Mouse (Mus musculus) monocyte, adult 5-6 weeks (primary cell): ENCODE measurements around the gene Galnt2. TPM values are rescaled to one million over a fixed set of nuclear protein-coding genes. Genes with fewer than 3 reads are reported as not detected.

Experiments used
- ATAC-seq: fragments of 153-309, 156-312 bp; replicated peaks from 2 replicates; pipeline ENCODE4 v1.8.0; 2017; ENCODE audit warnings: mild to moderate bottlenecking; ENCODE audit not compliant: low TSS enrichment, insufficient number of reproducible peaks, severe bottlenecking, poor library complexity, low FRiP score
- total RNA-seq: library from RNA; stranded (forward); fragments of 200-1000, 200-491, 200-594 nt; gene quantifications from 3 replicates; pipeline ENCODE4 v1.2.3, GENCODE M21; 2017

Galnt2 gene
- 39.5 to 77.2 TPM (median 42.9 TPM) in 3 replicates for total RNA-seq

- ATAC-seq = peak; percentile 60; the same call in 1 of the 2 replicates
Observed at GRCm38 (mm10) chr8:124231176-124231484, at the start of gene Galnt2. Gene Galnt2 (plus strand): TSS chr8:124231391.

GRCm38 (mm10) chr8:124181751-124182150 lies 49.4 kb upstream of the Galnt2 start:
- no peak for ATAC-seq

DNA sequence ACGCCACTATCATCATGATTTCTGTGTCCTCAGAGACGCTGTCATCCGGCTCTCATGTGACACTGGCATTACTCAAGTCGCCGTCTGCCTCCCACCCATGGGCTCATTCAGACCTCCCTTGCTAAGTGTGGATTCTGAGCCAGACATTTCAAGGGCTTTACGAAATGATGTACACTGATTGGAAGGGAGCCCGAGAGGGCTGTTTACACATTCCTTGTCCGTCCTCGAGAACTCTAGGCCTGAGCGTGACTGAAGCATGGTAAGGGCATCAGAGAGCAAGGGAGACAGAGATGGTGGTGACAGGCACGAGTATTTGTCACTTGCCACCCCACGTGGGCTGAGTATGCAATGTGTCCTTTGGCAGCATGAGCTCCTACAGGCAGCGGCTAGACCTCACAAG lies 49.0 kb upstream of the Galnt2 start:
- no peak for ATAC-seq

DNA sequence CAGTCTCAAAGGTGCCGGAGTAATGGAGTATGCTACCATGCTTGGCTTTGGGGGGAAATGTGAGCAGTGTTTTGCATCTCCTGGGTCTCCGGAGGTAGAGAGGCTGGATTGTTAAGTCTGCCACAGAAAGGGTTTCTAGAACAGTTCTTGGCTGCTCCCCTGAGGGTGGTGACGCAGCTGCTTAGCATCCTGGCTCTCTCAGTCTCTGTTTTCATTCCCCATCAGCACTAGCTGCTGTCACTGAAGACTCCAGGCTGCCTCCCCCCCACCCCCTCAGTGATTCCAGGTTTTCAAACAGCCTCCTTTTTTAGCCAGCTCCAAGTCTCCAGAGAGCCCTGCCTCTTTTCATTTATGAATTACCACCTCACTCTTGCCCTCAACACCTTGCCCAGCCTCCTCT lies 47.1 kb upstream of the Galnt2 start:
- ATAC-seq = no peak

DNA sequence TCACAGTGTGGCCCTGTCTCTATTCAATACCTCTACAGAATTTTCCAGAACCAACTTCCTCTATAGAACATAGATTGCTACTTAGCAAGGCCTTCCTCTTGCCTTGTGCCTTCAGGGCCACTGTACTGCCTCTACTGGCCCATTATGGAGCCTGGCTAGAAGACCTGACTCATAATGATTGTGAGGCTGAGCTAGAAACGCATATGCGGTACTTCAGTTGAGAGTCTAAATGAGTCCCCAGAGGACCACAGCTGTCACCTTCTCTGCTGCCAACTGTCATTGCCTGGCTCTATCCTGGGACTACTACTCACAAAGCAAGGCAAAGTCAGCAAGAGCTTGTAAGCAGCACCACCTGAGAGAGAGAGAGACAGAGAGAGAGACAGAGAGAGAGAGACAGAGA lies 46.7 kb upstream of the Galnt2 start:
- no peak for ATAC-seq

- ATAC-seq = no peak
Observed at GRCm38 (mm10) chr8:124185081-124185480, 46.1 kb upstream of the Galnt2 start.

GRCm38 (mm10) chr8:124190388-124190787 lies 40.8 kb upstream of the Galnt2 start:
- no peak for ATAC-seq

DNA sequence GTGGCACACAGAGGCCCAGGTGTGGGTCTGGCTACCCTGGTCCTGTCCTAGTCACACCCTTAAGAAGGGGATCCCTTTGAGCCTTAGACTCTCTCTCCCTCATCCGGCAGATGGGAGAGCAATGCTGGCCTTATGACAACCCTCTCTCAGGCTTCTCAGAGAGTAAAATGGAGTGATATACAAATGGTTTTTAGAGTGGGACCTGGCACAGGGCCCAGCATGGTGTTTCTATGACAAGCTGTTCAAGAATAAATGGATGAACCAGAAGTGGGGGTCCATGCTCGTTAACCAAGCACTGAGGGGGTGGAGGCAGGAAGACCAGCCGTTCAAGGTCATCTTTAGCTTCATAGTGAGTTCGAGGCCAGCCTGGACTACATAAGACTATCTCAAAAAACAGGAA lies 38.9 kb upstream of the Galnt2 start:
- no peak for ATAC-seq

- no peak for ATAC-seq
Observed at GRCm38 (mm10) chr8:124192976-124193375, 38.2 kb upstream of the Galnt2 start.

DNA sequence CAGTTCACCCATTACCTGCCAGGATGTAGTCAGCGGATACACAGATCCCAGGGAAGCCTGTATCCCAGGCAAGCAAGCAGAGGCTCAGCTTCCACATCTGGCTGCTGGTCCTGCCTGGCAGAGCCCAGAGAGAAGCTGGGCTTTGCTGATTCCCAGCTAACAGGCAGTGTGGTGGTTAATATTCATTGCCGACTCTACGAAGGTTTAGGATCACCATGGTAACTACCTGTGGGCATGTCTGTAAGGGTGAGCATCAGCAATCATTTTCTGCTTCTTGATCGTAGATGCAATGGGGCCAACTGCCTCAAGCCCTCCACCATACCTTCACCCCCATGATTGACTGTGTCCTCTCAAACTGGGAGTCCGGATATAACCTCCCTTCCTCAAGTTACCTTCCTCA lies 37.2 kb upstream of the Galnt2 start:
- no peak for ATAC-seq

- no peak for ATAC-seq
Observed at GRCm38 (mm10) chr8:124196195-124196594, 35.0 kb upstream of the Galnt2 start.

DNA sequence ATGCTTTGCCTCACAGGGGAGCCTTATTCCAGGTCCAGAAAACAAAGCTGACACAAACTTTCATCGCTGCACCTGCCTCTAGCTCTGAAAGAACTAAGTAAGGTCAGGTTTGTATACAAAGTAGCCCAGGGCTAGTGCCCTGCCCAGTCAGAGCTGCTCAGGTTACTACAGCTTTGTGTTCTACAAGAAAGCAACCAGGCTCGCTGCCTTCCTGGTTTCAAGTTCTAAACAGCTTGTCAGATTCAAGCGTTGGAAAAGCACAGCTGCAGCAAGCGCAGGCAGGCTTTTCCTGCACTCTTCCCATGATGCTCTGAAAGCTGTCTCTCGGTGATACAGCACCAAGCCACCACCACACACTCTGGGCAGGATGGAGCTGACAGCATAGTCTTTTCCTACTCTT lies 34.4 kb upstream of the Galnt2 start:
- no peak for ATAC-seq

DNA sequence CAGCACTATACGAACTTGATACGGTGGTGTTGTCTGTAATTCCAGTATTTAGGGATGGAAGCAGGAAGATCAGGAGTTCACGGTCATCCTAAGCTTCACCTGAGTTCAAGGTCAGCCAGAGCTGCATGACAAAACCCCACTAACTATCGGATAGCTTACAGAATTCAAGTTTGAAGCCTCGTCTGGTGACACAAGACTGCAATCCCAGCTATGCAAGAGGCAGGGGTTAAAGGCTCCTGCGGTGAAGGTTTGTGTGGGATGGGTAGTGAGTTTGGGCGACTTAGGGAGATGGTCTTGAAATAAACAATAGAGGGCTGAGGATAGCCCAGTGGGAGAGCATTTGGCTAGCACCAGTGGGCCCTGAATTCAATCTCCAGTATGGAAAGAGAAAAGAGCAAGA lies 33.0 kb upstream of the Galnt2 start:
- ATAC-seq = no peak

- no peak for ATAC-seq
Observed at GRCm38 (mm10) chr8:124200400-124200799, 30.8 kb upstream of the Galnt2 start.

DNA sequence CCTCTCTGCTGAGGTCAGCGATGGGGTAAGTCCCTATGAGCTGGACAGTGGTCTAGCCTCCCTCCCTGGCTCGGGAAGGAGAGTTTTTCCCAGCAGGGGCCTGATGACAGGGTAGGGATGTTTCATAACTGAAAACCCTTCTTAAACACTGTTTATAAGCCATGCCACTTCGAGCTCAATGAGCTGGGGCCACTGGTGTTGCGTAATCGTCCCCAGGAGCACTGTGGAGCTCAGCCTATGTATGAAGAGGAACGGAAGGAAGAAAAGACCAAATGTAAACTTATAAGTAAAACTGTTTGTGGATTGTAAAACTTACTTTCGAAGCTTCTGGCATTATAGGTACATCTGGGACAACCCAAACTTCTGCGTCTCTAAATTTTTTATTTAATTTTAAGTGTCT lies 29.5 kb upstream of the Galnt2 start:
- ATAC-seq = no peak

- no peak for ATAC-seq
Observed at GRCm38 (mm10) chr8:124202895-124203294, 28.3 kb upstream of the Galnt2 start.

- no peak for ATAC-seq
Observed at GRCm38 (mm10) chr8:124204001-124204601, 27.1 kb upstream of the Galnt2 start.

DNA sequence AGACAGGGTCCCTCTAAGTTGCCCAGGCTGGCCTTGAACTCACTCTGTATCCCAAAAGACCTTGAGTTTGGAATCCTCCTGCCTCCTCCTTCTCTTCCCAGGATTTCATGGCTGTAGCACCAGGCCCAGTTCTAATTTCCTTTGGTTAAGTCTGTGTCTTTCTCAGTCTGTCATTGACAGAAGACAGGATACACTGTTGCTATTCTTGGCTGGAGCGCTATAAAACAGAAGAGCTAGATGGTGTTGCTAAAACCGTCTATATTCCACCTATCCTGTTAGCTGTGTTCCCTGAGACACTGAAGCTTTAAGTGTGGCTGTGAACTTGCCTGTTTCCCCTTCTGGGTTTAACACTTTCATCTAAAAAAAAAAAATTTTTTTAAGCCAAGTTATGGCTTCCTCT lies 19.0 kb upstream of the Galnt2 start:
- no peak for ATAC-seq

- no peak for ATAC-seq
Observed at GRCm38 (mm10) chr8:124216951-124217350, 14.2 kb upstream of the Galnt2 start.

DNA sequence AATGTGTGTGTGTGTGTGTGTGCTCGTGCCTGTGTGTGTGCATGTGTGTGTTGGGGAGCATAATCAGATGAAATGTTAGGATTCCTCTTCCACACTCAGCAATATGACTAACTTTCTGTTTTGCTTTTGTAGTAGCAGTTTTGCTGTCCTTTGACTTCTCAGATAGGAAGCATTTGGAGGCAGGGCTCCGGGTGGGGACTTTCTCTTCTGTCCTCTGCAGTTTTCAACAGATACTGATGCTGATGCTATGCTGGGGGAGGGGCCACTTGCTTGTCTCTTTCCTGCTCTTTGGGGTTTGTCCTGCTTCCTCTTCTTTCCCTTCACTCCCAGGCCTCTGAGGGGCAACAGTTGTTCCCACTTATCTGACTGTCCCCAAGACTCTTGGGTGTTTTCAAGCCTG lies 1.3 kb upstream of the Galnt2 start:
- ATAC-seq = no peak

GRCm38 (mm10) chr8:124230496-124231175 lies 555 bp upstream of the Galnt2 start:
- ATAC-seq = no peak
